Mouse (Mus musculus): Measurements from ENCODE around the gene Ror1.

Gene Ror1

DNA sequence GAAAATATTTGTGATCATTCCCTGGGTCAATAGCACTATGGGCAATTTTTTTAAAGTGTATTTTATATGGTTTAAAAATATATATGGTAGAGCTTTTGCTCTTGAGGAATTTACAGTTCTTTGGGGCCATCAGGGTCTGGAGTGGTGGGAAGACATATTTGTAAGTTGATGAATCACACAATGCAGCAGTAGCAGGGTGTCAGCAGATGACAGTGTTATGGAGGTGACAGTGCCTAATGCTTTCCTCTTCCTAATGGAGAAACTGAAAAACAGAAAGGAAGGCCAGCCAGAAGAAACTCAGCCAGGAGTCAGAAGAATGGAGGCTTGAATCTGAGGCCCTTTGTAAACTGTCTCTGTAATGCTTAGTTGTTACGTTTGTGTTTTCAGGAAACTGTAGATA lies 181.4 kb downstream of the Ror1 start:
- ChIA-PET POLR2A (no interaction called here), CTCF (no interaction called here)

- POLR2A ChIA-PET = no interaction called here
These were observed 187.7 kb downstream of the Ror1 start for GRCm38 (mm10) chr4:100283171-100283880.

DNA sequence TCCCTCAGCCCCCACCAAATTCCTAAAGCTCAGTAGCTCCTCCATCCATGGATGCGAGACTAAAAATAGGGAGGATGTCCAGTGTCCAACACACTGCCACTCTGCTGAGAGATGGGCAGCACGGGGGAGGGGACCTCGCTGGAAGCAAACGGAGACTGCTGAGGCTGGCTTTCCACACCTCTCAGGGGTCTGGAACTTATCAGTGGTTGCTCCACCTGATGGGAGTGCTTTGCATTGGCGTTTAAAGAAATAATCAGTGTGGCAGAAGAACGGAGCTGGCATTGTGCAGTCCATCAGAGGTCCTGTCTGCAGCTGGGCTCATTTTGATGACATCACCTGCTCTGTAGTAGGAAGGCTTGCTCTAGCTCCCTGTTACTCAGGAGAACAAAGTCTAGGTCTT lies 188.9 kb downstream of the Ror1 start:
- ChIA-PET CTCF (no interaction called here), POLR2A (interaction anchor here in 2 of 4 experiments (0.5 to 0.6 kb wide), 2 partner anchors 121 to 1021 kb away, joined by 5 to 13 read pairs; no protein-coding TSS in a partner anchor)

More at GRCm38 (mm10) chr4:100283171-100283880, 187.7 kb downstream of the Ror1 start:
- CTCF ChIA-PET = interaction anchor here in 1 of 4 experiments (0.5 kb wide), 1 partner anchor 124 kb away, joined by 4 read pairs; no protein-coding TSS in a partner anchor

DNA sequence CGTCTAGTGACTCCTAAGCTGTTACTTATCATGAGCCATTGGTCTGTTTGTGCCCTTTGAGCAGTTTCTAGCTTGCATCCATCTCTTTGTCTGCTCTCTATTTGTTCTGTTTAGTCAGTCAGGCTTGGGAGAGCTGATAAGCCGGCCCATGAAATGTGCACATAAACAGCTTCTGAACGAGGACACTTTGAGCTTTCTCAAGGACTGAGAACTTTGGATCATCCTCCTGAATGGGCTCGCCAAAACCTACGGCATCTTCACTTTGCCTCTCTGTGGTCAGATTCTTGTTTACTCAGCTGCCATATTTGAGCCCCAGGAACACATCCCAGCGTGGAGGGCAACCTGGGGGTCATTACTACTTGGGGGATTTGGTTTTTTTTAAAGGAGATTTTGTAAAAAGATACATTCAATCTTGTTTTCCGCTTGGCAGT lies 190.5 kb downstream of the Ror1 start:
- CTCF ChIA-PET = interaction anchor here in 1 of 4 experiments (0.6 to 0.7 kb wide), 2 partner anchors 45 to 66 kb away, joined by 3 to 4 read pairs; no protein-coding TSS in a partner anchor
- POLR2A ChIA-PET = interaction anchor here in 1 of 4 experiments (0.8 kb wide), 1 partner anchor 12 kb away, joined by 3 read pairs; no protein-coding TSS in a partner anchor

GRCm38 (mm10) chr4:100286800-100287199 lies 191.2 kb downstream of the Ror1 start:
- ChIA-PET POLR2A (interaction anchor here in 1 of 4 experiments (0.8 kb wide), 1 partner anchor 11 kb away, joined by 3 read pairs; no protein-coding TSS in a partner anchor), CTCF (no interaction called here)

DNA sequence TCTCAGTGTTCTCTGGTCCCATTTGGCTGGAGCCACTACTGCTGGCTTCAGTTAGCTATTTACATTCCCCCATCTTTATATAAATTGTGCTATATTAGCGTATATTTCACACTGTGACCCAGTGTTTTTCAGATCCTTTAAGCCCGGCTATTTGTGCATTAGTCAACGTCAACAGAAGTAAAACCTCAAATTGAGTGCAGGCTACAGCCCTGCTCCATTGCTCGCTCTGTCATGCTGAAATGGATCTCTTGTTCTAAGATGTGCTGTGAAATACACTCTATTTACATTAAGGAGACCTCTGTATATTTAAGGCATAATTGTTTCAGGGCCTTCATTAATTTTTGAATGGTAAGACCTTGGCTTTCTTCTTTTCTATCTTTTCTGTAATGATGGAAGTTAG lies 192.2 kb downstream of the Ror1 start:
- CTCF ChIA-PET = no interaction called here
- POLR2A ChIA-PET = no interaction called here

DNA sequence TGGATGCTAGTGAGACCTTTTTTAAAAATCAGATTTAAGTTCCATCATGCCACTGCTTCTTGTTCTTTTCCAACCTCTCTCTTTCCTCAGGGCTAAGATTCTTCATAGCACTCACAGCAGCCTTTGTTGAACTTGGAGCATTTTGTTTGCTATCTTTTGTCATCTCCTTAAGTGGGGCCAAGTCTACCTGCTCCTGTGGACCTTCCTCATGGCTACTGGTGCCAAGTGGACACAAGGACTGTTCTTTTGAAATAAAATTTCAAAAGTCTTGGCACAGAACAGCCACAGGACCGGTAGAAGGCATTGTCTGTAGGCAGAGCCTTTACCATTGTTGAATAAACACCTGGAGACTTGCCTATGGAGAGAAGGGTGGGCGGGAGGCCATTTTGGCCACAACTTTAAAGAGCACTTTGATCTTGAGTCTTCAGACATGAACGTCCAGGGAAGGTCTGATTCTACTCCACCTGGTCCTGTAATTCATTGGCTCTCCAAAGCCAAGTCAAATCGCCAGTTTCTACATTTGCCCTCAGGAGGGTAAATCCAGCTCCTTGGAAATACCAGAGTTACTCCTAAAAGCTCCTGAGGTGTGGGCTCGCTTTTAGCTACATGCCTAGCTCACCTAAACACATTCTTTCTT lies 195.5 kb downstream of the Ror1 start:
- CTCF ChIA-PET = no interaction called here
- POLR2A ChIA-PET = no interaction called here

DNA sequence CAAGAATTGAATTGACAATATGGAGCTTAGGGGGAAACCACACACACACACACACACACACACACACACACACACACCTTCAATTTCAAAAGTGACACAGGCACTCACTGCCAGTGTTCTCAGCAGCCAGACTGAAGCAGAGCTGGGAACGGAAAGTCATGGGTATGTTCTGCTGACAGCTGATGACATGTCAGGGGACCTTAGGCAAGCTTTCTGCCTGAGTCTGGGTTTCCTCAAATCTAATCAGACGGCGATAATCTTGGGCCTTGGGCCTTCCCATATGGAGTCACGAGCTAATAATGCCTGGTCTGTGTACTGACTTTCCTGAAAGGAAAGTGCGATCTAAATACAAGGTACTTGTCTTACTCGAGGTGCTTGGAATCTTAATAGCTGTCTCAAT lies 202.1 kb downstream of the Ror1 start:
- CTCF ChIA-PET = interaction anchor here in 1 of 4 experiments (0.5 kb wide), 1 partner anchor 1947 kb away, joined by 3 read pairs; no protein-coding TSS in a partner anchor
- POLR2A ChIA-PET = interaction anchor here in 1 of 4 experiments (0.9 kb wide), 1 partner anchor 11 kb away, joined by 3 read pairs; no protein-coding TSS in a partner anchor

- CTCF ChIA-PET = no interaction called here
- POLR2A ChIA-PET = no interaction called here
These were observed 203.0 kb downstream of the Ror1 start for GRCm38 (mm10) chr4:100298566-100298965.

DNA sequence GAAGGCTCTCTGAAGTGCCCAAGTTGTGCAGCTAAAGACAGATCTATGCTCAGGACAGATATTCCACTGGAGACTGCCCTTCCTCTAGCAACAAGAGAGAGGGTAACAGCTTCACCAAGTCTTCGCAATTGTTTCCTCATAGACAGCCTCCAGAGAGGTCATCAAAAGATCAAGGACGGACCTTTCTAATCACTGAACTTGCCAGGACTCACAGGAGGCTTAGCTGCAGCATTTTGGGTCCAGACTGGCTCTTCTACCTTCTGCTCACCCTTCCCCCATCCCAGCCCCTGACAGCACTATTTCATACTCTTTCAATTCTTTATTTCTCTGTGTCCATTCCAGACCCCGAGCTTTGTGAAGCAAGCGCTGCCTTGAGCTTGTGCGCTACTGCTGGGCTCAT lies 204.6 kb downstream of the Ror1 start:
- CTCF ChIA-PET = interaction anchor here in 1 of 4 experiments (0.8 kb wide), 1 partner anchor 228 kb away, joined by 3 read pairs; no protein-coding TSS in a partner anchor
- POLR2A ChIA-PET = no interaction called here

DNA sequence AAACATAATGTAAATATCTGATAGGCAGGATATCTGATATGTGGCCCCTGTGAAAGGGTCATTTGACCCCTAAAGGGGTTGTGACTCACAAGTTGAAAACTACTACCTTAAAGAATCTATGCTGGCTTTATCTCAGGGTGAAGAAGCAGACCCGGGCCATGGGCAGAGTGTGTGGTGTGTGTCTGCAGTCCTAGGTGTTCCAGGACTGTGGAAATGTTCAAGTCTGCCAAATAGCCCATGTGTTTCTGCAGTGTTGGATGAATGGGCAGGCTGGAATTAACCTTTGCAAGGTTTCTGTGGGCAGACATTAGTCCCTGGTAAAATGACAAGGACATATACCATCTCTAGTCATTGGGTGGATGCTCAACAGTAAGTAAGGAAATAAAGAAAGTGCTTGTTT lies 205.8 kb downstream of the Ror1 start:
- ChIA-PET POLR2A (no interaction called here), CTCF (no interaction called here)

GRCm38 (mm10) chr4:100307365-100307764 lies 211.8 kb downstream of the Ror1 start:
- POLR2A ChIA-PET = interaction anchor here in 1 of 4 experiments (0.6 kb wide), 1 partner anchor 395 kb away, joined by 3 read pairs; no protein-coding TSS in a partner anchor
- CTCF ChIA-PET = interaction anchor here in 1 of 4 experiments (0.6 kb wide), 1 partner anchor 1708 kb away, joined by 4 read pairs; no protein-coding TSS in a partner anchor

DNA sequence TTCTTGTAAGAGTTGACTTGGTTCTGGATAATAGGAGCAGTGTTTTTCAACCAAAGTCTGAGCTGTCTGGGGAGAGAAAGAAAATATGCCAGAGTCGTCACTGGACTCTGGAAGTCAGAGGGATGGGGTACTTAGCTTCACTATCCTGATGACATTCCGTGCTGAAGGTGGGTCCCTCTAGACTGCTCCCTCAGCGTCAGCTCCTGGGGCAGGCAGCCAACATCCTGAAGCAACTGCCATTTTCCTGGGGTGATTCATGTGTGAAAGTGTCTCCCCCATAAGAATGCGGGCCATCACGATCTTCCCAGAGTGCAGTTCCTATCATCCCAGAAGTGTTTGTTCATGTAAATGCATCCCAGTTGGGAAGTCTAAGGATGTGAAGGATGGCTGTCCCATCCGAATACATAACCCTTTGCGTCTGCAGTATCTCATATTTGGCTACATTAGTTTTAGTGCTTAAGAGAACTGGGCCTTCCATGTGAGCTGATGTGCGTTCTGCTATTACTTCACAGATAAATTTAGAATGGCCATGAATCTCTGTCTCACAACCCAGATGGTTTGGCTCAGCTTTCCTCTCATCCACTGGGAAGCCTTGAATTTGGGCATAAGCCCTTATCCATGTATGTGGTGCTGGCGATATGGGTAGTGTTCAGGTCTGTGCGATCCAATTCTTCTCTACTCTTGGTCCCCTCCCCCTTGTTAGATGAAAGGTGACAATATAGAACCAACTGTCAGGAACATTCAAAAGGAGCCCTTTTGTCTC lies 216.4 kb downstream of the Ror1 start:
- POLR2A ChIA-PET = no interaction called here
- CTCF ChIA-PET = no interaction called here

DNA sequence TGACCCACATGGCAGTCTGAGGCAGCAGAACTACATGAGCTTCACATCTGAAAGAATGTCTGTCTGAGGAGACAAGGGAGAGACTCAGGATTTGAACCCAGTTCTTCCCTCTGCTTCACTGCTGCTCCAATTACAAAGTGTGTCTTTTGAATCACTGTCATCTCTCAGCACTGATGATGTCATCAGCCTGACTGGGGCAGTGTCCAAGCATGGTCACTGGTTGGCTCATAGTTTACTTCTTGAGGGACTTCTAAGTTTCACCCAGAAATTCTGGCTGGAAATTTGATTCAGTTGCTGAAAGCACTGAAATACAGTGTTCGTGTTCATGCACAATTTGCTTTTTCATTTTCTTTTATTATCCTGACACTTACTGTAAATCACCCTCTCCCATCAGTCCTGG lies 219.5 kb downstream of the Ror1 start:
- POLR2A ChIA-PET = no interaction called here
- CTCF ChIA-PET = no interaction called here

DNA sequence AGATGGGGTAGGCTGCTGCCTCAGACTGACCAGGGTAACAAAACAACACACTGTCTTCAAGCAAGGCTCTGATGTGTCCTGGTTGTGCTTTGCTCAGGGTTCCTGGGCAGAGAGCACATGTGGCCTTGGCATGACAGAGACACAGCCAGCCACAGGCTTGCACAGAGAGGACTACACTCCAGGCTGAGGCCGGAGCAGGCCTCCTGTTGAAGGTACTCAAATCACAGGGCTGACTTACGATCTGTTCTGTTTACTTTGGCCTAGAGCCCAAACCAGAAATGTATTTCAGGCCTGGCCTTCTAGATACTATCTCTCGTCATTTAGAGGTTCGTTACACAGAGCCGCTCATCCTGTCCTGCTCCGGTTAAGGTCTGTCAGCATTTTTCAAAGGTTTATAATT lies 226.2 kb downstream of the Ror1 start:
- CTCF ChIA-PET = interaction anchor here in 1 of 4 experiments (0.6 kb wide), 1 partner anchor 211 kb away, joined by 5 read pairs; no protein-coding TSS in a partner anchor
- POLR2A ChIA-PET = no interaction called here

GRCm38 (mm10) chr4:100324719-100325515 lies 229.3 kb downstream of the Ror1 start:
- CTCF ChIA-PET = interaction anchor here in 1 of 4 experiments (1.2 kb wide), 1 partner anchor 229 kb away, joined by 3 read pairs; the partner anchor contains the start of gene Ror1
- POLR2A ChIA-PET = no interaction called here

DNA sequence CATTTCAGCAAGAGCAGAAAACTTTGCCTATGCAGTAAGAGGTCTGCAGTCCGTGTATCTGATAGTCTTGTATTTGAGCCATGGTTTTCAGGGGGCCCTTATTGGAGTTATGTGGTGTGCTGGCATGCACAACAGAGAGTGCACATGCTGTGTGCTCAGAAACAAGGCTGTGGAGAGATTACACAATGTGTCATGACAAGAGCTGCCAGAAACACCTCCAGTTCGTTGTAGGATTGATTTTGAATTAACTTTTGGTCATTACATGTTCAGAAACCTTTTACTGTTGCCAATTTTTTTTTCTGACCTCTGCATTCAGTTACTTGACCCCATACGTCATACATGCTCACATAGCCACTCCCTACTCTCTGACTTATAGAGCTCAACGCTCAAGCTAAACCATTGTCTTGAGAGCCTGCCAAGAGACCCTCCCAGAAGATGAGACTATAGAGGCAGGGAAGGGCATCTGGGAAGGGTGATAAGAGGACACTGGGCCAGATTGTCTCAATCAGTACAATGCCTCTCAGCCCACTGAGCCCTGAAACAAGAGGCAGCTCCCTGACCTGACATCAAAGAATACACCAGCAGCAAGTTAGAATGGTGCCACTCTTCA lies 232.9 kb downstream of the Ror1 start:
- POLR2A ChIA-PET = interaction anchor here in 1 of 4 experiments (0.6 kb wide), 1 partner anchor 28 kb away, joined by 3 read pairs; no protein-coding TSS in a partner anchor
- CTCF ChIA-PET = no interaction called here

- ChIA-PET POLR2A (no interaction called here), CTCF (no interaction called here)
These were observed 239.6 kb downstream of the Ror1 start for GRCm38 (mm10) chr4:100335168-100335567.

DNA sequence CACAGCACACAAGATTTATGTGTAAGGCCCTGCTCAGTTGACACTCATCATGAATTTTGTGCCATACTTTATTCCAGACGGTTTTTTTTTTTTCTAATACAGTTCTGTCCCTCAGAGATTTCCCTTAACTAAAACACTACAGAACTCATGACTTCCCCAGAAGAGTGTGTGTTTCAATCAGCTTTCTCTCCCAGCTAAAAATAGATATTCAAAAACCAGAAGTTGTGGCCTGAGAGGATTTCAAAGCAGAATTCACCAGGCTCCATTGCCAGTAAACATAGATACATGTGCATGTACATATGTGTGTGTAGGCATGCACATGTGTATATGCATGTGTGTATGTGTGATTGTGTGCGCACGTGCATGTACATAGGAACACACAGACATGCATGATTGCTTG lies 252.2 kb downstream of the Ror1 start:
- POLR2A ChIA-PET = no interaction called here

More for the DNA sequence above, 252.2 kb downstream of the Ror1 start:
- CTCF ChIA-PET = no interaction called here
